ENCODE assay signal across 18 mouse cellular contexts in the genomic region with DNA sequence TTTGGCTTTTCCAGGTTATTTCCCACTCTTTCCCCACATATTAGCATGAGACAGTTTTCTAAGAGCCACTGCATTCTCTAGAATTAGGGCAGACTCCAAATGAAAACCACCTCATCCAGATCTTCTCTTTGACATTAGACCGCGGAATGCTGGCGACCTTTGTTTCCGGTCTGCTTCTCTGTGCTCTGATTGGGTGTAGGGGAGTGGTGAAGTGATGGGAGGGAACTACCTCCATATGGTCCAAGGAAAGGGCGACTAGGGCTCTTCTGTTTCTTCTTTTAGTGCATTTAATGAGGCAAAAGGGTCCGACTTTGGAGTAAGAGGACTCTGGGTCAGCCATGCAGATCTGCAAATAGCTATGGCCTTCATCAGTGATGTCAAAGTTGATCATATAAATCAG.
"Had no signal": no experiment of that assay in that cellular context is flagged by ENCODE, and none has a peak within 500 bp of the region (broad histone marks: within the 10 kb centered on the region; RNA-seq: fewer than 3 reads in every experiment).

No protein-coding gene starts in this region.

- H3K9ac ChIP-seq: liver, postnatal 0 days; lung, embryonic 15.5 days; midbrain, embryonic 13.5 days; midbrain, embryonic 15.5 days; neural tube, embryonic 12.5 days; stomach, embryonic 15.5 days had no signal

- H3K4me3 ChIP-seq: lung, embryonic 15.5 days; megakaryocyte, embryonic 14.5 days; midbrain, embryonic 13.5 days; midbrain, embryonic 15.5 days; neural tube, embryonic 12.5 days; stomach, embryonic 15.5 days had no signal

- H3K27me3 ChIP-seq: lung, embryonic 15.5 days; midbrain, embryonic 13.5 days; midbrain, embryonic 15.5 days; neural tube, embryonic 12.5 days; stomach, embryonic 15.5 days had no signal

- ATAC-seq: liver, postnatal 0 days; lung, postnatal 0 days; midbrain, embryonic 13.5 days; midbrain, embryonic 15.5 days had no signal

- H3K9me3 ChIP-seq: lung, embryonic 15.5 days; megakaryocyte, embryonic 14.5 days; midbrain, embryonic 13.5 days; midbrain, embryonic 15.5 days; neural tube, embryonic 12.5 days; stomach, embryonic 15.5 days had no signal

- H3K27ac ChIP-seq: lung, embryonic 15.5 days; macrophage; midbrain, embryonic 13.5 days; midbrain, embryonic 15.5 days; neural tube, embryonic 12.5 days; stomach, embryonic 15.5 days; stomach, postnatal 0 days had no signal

- H3K4me1 ChIP-seq: lung, embryonic 15.5 days; megakaryocyte, embryonic 14.5 days; midbrain, embryonic 13.5 days; midbrain, embryonic 15.5 days; neural tube, embryonic 12.5 days; stomach, embryonic 15.5 days had no signal

- H3K4me2 ChIP-seq: lung, embryonic 15.5 days; midbrain, embryonic 11.5 days; midbrain, embryonic 13.5 days; midbrain, embryonic 15.5 days; neural tube, embryonic 12.5 days; stomach, embryonic 15.5 days had no signal

- H3K36me3 ChIP-seq: lung, embryonic 15.5 days; midbrain, embryonic 13.5 days; midbrain, embryonic 15.5 days; neural tube, embryonic 12.5 days; stomach, embryonic 15.5 days had no signal

- DNase-seq: liver, postnatal 0 days; lung, adult 2 months; lung, postnatal 14 days; lung, postnatal 36 days; right cerebral cortex, postnatal 14 days; thymus, adult 2 months; thymus, postnatal 25 days; thymus, postnatal 4 days had no signal
